Mouse (Mus musculus) v-Abl transformed pro-B cells (cell line): ENCODE data around the gene Slit3.

Experiments used
- in situ Hi-C, 2 experiments: fragments of 400-800 bp; cut with MboI; formaldehyde crosslinking; loops; one replicate each; pipeline ENCODE4 v1.15.1; 2025; ENCODE audit not compliant: unreplicated experiment in 2 of 2

Slit3 gene

GRCm38 (mm10) chr11:35504051-35504450 is 383.0 kb downstream of the Slit3 start:
- in situ Hi-C loops, result no loop called here

GRCm38 (mm10) chr11:35504916-35505315 is 383.9 kb downstream of the Slit3 start:
- in situ Hi-C loops, result no loop called here

- in situ Hi-C loops, result no loop called here
Measured at GRCm38 (mm10) chr11:35505316-35505715, 384.3 kb downstream of the Slit3 start.

- in situ Hi-C loops, result no loop called here
Measured at GRCm38 (mm10) chr11:35505817-35506216, 384.8 kb downstream of the Slit3 start.

- in situ Hi-C loops, result no loop called here
Measured at GRCm38 (mm10) chr11:35507781-35508390, 386.9 kb downstream of the Slit3 start.

GRCm38 (mm10) chr11:35512686-35513085 is 391.7 kb downstream of the Slit3 start:
- in situ Hi-C loops, result no loop called here

- in situ Hi-C loops, result no loop called here
Measured at GRCm38 (mm10) chr11:35513343-35513742, 392.3 kb downstream of the Slit3 start.

GRCm38 (mm10) chr11:35522802-35523452 is 401.9 kb downstream of the Slit3 start:
- in situ Hi-C loops, result no loop called here

- in situ Hi-C loops, result no loop called here
Measured at GRCm38 (mm10) chr11:35523773-35524172, 402.7 kb downstream of the Slit3 start.

GRCm38 (mm10) chr11:35526219-35526762 is 405.3 kb downstream of the Slit3 start:
- in situ Hi-C loops, result no loop called here

- in situ Hi-C loops, result no loop called here
Measured at GRCm38 (mm10) chr11:35527816-35528462, 406.9 kb downstream of the Slit3 start.

GRCm38 (mm10) chr11:35535027-35535426 is 414.0 kb downstream of the Slit3 start:
- in situ Hi-C loops, result no loop called here

GRCm38 (mm10) chr11:35537128-35538088 is 416.4 kb downstream of the Slit3 start:
- in situ Hi-C loops, result no loop called here

- in situ Hi-C loops, result no loop called here
Measured at GRCm38 (mm10) chr11:35542731-35543130, 421.7 kb downstream of the Slit3 start.

- in situ Hi-C loops, result no loop called here
Measured at GRCm38 (mm10) chr11:35544112-35545064, 423.4 kb downstream of the Slit3 start.

- in situ Hi-C loops, result no loop called here
Measured at GRCm38 (mm10) chr11:35546081-35546822, 425.2 kb downstream of the Slit3 start.

GRCm38 (mm10) chr11:35550036-35550435 is 429.0 kb downstream of the Slit3 start:
- in situ Hi-C loops, result no loop called here

- in situ Hi-C loops, result no loop called here
Measured at GRCm38 (mm10) chr11:35556192-35556591, 435.2 kb downstream of the Slit3 start.

- in situ Hi-C loops, result no loop called here
Measured at GRCm38 (mm10) chr11:35557476-35557875, 436.5 kb downstream of the Slit3 start.
